Mouse (Mus musculus): ENCODE measurements around the gene Mrpl37.

GRCm38 (mm10) chr4:107017257-107017656 is 49.4 kb downstream of the Mrpl37 start:
- TF ChIP-seq POLR2A (IDR thresholded peaks at IDR 0.05; ENCODE audit: insufficient read depth, low read depth, low read length) (no peak), CTCF (IDR thresholded peaks at IDR 0.05) (no peak), EP300 (IDR thresholded peaks at IDR 0.05; ENCODE audit: insufficient read depth, low read depth, low read length) (no peak)
